Mouse (Mus musculus): Measurements from ENCODE around the gene Dnajc5g.

DNA sequence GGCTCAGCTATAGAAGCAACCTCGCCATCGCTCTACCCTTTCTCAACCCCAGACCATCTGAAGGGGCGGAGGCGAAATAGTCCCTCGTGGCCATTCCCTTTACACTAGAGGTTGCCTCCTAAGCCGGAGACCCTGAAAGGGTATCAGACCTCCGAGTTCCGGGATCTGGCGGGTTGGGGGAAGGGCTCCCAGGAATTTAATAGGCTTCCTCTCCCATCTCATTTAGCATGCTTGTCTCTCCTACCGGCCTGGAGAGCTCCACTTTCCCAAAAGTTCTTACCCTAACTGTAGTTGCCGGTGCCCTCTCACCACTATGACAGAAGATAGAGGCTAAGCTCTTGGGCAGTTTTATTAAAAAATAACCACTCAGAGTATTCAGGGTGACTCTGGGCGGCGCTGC lies 31.6 kb downstream of the Dnajc5g start:
- TF ChIP-seq TCF12 (IDR thresholded peaks at IDR 0.05; ENCODE audit: low read depth, low read length) (no peak), CTCF (conservative IDR thresholded peaks at IDR 0.05 in 1 of 2, IDR thresholded peaks at IDR 0.05 in 1 of 2; ENCODE audit: low read depth in 2 of 2, low read length in 2 of 2) (no peak)
